Mouse (Mus musculus) neural tube, embryonic 14.5 days (tissue): Measurements from ENCODE around the gene Mrap. TPM values are rescaled to one million over a fixed set of nuclear protein-coding genes. Genes with fewer than 3 reads are reported as not detected.

Source experiments
- ATAC-seq: fragments of 200-750 bp; cut with Nextera tagmentation; 2 replicates; pipeline ENCODE4 v1.8.0; 2017; ENCODE audit warnings: low read depth, mild to moderate bottlenecking, moderate TSS enrichment, moderate library complexity
- H3K27ac ChIP-seq: fragments of 300-500 bp; sonication (generic); 2 replicates; pipeline ENCODE4 v1.5.1; 2014; ENCODE audit warnings: low read depth, mild to moderate bottlenecking, control low read depth, low read length, moderate library complexity, mixed read lengths
- H3K27me3 ChIP-seq: fragments of 300-500 bp; sonication (generic); 2 replicates; pipeline ENCODE4 v1.6.1; 2014; ENCODE audit warnings: low read length; ENCODE audit not compliant: control insufficient read depth, insufficient read depth
- H3K36me3 ChIP-seq: fragments of 300-500 bp; sonication (generic); 2 replicates; pipeline ENCODE4 v1.6.1; 2014; ENCODE audit warnings: low read length, mixed read lengths; ENCODE audit not compliant: control insufficient read depth, insufficient read depth
- H3K4me1 ChIP-seq: fragments of 300-500 bp; sonication (generic); 2 replicates; pipeline ENCODE4 v1.6.1; 2014; ENCODE audit warnings: low read length; ENCODE audit not compliant: control insufficient read depth, insufficient read depth
- H3K4me2 ChIP-seq: fragments of 300-500 bp; sonication (generic); 2 replicates; pipeline ENCODE4 v1.6.1; 2014; ENCODE audit warnings: mild to moderate bottlenecking, low read depth, low read length, control low read depth
- H3K4me3 ChIP-seq: fragments of 300-500 bp; sonication (generic); 2 replicates; pipeline ENCODE4 v1.5.1; 2014; ENCODE audit warnings: low read depth, low read length, control low read depth, mixed read lengths
- H3K9ac ChIP-seq: fragments of 300-500 bp; sonication (generic); replicated peaks from 2 replicates; pipeline ENCODE4 v1.6.1; 2014; ENCODE audit warnings: low read depth, mild to moderate bottlenecking, control low read depth, low read length, mixed read lengths
- H3K9me3 ChIP-seq: fragments of 300-500 bp; sonication (generic); 2 replicates; pipeline ENCODE4 v1.6.1; 2016; ENCODE audit warnings: low read length; ENCODE audit not compliant: control insufficient read depth
- WGBS: fragments of 180-500 bp; shearing (Covaris S2); extraction: QIAGEN DNeasy Blood & Tissue Kit; methylation state at CpG from one replicate; pipeline ENCODE4 v1.1.7; 2014; 5-methylcytosine and 5-hydroxymethylcytosine counted together
- polyA plus RNA-seq: library from polyadenylated mRNA; unstranded; fragments of >200 nt; fragmentation: Nextera tagmentation; extraction: Ambion mirVana; gene quantifications from 2 replicates; pipeline ENCODE4 v1.2.1, GENCODE M21; 2014

The Mrap gene
- polyA plus RNA-seq, 1 experiment from 2014 or later: not detected

DNA sequence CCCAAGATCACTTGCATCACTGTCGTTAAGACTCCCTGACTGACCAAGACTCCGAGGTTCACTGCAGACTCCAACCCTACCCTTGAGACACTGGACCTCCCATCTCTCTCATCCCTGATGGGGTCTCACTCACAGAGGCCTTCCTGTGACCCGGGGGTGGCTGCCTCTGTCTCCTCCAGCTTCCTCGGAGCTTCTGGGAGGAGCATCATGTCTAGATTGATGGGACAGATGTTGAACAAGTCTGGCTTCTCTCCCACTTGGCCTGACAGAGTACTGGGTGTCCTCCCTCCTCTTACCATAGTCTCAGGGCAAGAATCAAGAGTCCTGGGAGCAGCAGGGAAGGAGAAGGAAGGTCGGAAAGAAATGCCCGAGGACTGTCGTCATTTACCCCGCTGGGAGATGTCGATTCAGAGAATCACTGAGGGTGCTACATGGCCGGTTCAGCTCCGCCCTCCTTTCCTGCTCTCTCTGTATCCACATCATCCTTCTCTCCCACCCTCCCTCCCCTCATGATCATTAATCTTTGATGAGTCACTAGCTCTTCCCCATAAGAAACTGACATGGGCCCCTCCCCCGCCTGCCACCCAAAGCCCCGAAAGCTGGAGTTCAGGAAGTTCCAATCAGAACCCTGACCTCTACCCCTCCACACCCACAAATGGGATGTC, 33.7 kb upstream of the Mrap start:
- ATAC-seq: no peak
- peaks cover 4% of the 10 kb centered on the region; the same call in 1 of the 2 replicates for H3K4me1 ChIP-seq
- H3K9ac ChIP-seq: no peak overlapping the region
- H3K27me3 ChIP-seq: no peaks in the 10 kb centered on the region
- H3K9me3 ChIP-seq: no peaks in the 10 kb centered on the region
- no peaks in the 10 kb centered on the region for H3K36me3 ChIP-seq
- H3K4me3 ChIP-seq: no peak overlapping the region
- no peak overlapping the region for H3K27ac ChIP-seq
- WGBS: 77% methylated on average over 13 of the region's 13 CpGs
- no peak overlapping the region for H3K4me2 ChIP-seq

DNA sequence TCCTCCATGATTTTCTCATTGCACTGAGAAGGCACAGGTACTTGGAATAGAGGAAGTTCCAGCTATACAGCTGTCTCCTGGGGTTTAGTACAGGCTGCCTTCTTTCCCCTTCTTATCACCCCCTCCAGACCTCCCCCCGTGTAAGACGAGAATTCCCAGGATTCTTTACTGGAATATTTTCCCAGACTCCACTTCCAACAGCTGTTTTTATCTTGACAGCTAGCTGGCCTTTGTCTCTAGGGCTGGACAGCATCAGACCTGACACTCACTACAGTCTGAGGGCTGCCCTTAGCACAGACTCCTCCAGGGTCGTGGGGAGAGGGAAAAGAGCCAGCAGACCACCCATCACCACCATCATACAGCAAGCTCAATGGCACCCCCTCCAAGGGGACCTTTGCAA, 31.7 kb upstream of the Mrap start:
- Histone ChIP-seq H3K4me1 (peaks cover 11% of the 10 kb centered on the region), H3K9ac (no peak overlapping the region), H3K9me3 (no peaks in the 10 kb centered on the region), H3K27ac (no peak overlapping the region), H3K4me2 (no peak overlapping the region), H3K27me3 (no peaks in the 10 kb centered on the region), H3K4me3 (no peak overlapping the region), H3K36me3 (no peaks in the 10 kb centered on the region)
- no peak for ATAC-seq
- WGBS: 52% methylated on average over 3 of the region's 3 CpGs

DNA sequence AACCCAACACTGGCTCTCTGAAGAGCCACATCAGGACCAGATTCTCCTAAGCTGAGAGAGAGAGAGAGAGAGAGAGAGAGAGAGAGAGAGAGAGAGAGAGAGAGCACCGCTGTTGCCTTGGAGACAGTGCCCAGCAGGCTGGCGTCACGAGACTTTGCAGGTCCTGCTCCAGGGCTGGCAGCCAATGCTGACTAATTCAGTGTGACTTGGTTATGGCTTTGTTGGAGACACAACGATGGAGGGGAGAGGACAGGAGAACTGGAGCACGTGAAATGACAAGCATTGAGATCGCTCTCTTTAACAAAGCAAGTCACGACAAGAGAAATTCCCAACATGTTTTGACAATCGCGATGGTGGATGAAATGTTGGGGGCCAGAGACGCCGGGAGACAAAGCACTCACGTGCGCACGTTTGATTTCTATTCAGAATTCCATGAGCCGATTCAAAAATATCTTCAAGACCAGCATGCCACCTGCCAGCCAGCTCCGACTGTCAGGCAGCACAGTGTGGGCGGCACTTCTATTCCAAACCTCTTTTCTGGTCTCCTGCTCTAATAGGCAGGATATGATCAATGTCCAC, 28.2 kb upstream of the Mrap start:
- peak overlapping the region; percentile 75 for H3K27ac ChIP-seq
- H3K4me2 ChIP-seq: peak overlapping the region; percentile 50
- H3K36me3 ChIP-seq: no peaks in the 10 kb centered on the region
- H3K4me1 ChIP-seq: peaks cover 11% of the 10 kb centered on the region
- H3K9ac ChIP-seq: peak overlapping the region; percentile 44
- peak overlapping the region; percentile 26 for H3K4me3 ChIP-seq
- H3K9me3 ChIP-seq: no peaks in the 10 kb centered on the region
- 19% methylated on average over 17 of the region's 17 CpGs for WGBS
- H3K27me3 ChIP-seq: no peaks in the 10 kb centered on the region
- peak; percentile 91 for ATAC-seq

DNA sequence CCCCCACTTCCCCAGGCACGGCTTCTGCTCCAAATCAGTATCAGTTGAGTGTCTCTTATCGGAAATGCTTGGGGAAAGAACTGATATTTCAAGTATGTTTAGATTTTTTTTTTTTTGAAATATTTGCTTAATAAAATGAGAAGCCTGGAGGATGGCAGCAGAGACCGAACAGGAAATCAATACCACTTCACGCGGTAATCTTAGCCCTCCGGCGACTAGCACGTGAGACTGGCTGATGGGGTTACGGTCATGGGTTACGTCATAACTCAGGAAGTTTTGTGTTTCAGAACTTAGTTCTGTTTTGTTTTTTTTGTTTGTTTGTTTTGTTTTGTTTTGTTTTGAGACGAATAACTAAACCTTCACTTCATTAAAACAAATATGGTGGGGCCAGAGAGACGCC, 27.7 kb upstream of the Mrap start:
- Histone ChIP-seq H3K27ac (peak overlapping the region; percentile 75), H3K36me3 (no peaks in the 10 kb centered on the region), H3K27me3 (no peaks in the 10 kb centered on the region), H3K9ac (peak overlapping the region; percentile 44), H3K4me2 (peak overlapping the region; percentile 50), H3K4me3 (peak overlapping the region; percentile 26), H3K4me1 (peaks cover 11% of the 10 kb centered on the region), H3K9me3 (no peaks in the 10 kb centered on the region)
- WGBS: 67% methylated on average over 12 of the region's 12 CpGs
- ATAC-seq: no peak

DNA sequence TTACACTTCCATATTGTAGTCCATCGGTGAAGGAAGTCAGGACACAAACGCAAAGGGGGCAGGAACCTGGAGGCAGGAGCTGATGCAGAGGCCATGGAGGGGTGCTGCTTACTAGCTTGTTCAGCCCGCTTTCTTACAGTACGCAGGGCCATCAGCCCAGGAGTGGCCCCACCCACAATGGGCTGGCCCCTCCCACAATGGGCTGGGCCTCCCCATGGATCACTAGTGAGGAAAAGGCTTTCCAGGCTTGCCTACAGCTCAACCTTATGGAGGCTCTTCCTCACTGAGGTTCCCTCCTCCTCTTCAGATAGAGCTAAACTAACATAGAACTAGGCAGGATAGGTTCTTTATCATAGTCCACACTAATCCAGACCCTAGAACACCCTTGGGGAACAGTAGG, 14.0 kb upstream of the Mrap start:
- Histone ChIP-seq H3K4me3 (no peak overlapping the region), H3K27me3 (no peaks in the 10 kb centered on the region), H3K9ac (no peak overlapping the region), H3K36me3 (no peaks in the 10 kb centered on the region), H3K9me3 (no peaks in the 10 kb centered on the region), H3K4me1 (peaks cover 4% of the 10 kb centered on the region), H3K27ac (no peak overlapping the region), H3K4me2 (no peak overlapping the region)
- ATAC-seq: no peak
- WGBS: 98% methylated on average over 4 of the region's 4 CpGs

DNA sequence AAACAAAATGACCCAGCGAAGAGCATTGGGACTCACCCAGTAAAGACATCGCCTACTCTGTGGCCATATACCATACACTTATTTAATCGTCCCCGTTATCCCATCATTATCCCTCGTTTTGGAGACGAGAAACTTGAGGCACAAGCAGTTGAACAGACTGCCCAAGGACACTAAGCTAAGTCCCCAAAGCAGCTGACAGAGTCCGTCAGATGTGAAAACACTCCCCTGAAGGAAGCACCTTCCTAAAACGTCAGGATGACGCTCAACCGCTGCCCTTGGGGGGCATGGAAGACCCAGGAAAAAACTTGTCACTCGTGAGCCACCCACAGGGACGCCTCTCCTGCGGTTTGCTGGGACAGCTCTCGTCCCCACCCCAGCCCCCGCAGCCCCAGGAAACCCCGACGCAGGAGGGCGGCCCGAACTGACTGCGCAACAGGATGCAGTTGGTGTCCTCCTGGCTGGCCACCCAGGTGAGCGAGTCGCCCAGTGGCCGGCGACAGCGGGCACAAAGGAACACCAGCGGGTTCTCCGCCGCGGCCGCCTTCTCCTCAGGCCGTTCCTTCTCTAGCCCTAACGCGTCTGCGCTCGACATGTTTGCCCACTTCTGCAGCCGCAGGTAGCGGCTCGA, 11.3 kb upstream of the Mrap start:
- H3K27ac ChIP-seq: no peak overlapping the region
- H3K4me2 ChIP-seq: peak overlapping the region; percentile 97

DNA sequence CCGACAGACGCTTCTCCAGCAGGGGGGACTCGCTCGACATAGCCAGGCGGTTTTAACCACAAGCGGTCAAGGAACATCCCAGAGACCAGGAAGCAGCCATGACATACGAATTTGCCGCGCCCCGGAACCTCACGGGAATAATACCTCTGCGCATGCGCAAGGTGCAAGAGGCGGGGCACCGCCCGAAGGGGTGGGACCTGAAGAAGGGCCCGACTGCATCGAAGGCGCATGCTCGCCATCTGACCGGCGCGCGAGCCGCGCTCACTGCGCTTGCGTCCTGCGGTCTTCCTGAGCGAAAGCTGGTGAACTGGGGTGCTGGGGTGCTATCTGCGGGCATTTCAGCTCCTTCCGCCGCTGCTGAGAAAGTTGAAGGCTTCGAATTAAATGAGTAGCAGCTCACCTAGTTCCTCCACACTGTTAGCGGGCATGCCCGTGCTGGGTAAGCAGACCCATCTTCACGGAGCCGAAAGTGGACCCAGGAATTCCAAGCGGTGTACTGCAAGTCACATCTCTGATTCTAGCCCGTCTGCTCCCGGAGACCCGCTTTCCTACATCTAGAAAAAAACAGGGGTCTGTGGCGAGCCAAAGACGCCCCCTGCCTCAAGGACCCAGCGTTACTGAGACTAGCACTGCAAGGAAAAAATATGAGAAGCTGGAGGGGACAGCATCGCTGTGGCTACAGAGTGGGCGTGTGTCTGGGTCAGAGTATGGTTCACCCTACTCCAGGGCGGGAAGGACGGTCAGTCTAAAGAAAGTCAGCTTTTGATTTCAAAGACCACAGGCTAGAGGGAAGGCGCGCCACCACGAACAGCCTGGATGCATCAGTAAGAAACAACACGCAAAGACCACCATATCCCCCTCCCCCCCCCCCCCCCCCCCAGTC, 10.5 kb upstream of the Mrap start, which contains the start of gene Mis18a:
Gene Mis18a, minus strand, starts transcription at position 172 of the 883 bp plus-strand sequence.
- Histone ChIP-seq H3K27ac (peak within 1 kb of the TSS; percentile 80), H3K36me3 (no peaks in the 10 kb centered on the region), H3K4me3 (peak within 1 kb of the TSS; percentile 68), H3K4me1 (peaks cover 4% of the 10 kb centered on the region), H3K4me2 (peak within 1 kb of the TSS; percentile 97), H3K9ac (peak within 1 kb of the TSS; percentile 60), H3K27me3 (no peaks in the 10 kb centered on the region), H3K9me3 (no peaks in the 10 kb centered on the region)
- ATAC-seq: peak; percentile 96
- under 1% methylated on average over 53 of the region's 53 CpGs for WGBS

More for the DNA sequence above, 11.3 kb upstream of the Mrap start:
- Histone ChIP-seq H3K9me3 (no peaks in the 10 kb centered on the region), H3K36me3 (no peaks in the 10 kb centered on the region), H3K4me3 (peak overlapping the region; percentile 68), H3K27me3 (no peaks in the 10 kb centered on the region), H3K4me1 (peaks cover 4% of the 10 kb centered on the region), H3K9ac (peak overlapping the region; percentile 48)
- 7% methylated on average over 38 of the region's 38 CpGs for WGBS
- peak; percentile 56 for ATAC-seq

DNA sequence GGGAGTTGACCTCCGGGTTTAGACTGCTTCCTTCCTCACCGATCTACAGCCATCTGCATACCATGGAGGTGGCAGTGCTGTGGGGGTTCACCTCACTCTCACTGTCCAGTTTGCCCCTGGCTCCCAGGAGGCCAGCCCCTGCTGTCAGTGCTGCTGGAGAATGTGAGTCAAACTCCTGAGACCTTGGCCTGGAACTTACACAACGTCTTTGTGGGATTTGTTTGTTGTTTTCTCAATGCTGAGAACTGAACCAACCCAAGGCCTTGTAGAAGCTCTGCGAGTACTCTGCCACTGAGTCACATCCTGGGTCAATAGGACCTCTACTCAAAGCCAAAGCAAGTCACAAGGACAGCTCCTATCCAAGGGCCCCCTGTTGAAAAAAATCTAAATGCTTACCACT, 2.4 kb upstream of the Mrap start:
- Histone ChIP-seq H3K36me3 (no peaks in the 10 kb centered on the region), H3K4me1 (no peaks in the 10 kb centered on the region), H3K27me3 (no peaks in the 10 kb centered on the region), H3K4me2 (no peak overlapping the region), H3K9me3 (no peaks in the 10 kb centered on the region), H3K27ac (no peak overlapping the region), H3K4me3 (no peak overlapping the region), H3K9ac (no peak overlapping the region)
- ATAC-seq: no peak
- WGBS: 82% methylated on average over 4 of the region's 4 CpGs
